Comparison of ENCODE assay signal across 34 mouse cellular contexts in genomic region chr1:144199538-144199937, GRCm38 (mm10). TPM values are rescaled to one million over a fixed set of nuclear protein-coding genes. Genes with fewer than 3 reads are reported as not detected.
"Had no signal": no experiment of that assay in that cellular context is flagged by ENCODE, and none has a peak within 500 bp of the region (broad histone marks: within the 10 kb centered on the region; RNA-seq: fewer than 3 reads in every experiment).

No protein-coding gene starts in this region.

- H3K9me3 ChIP-seq: heart, embryonic 13.5 days; heart, embryonic 15.5 days; hindbrain, embryonic 10.5 days; hindbrain, embryonic 12.5 days; intestine, embryonic 15.5 days; kidney, embryonic 15.5 days; limb, embryonic 10.5 days; limb, embryonic 12.5 days; liver, embryonic 13.5 days; liver, embryonic 15.5 days had no signal

- DNase-seq: gastrocnemius, postnatal 14 days; gastrocnemius, postnatal 36 days; heart, adult 11 months; heart, adult 2 months; heart, postnatal 14 days; heart, postnatal 36 days; kidney, adult 2 months; kidney, adult 9 months; kidney, postnatal 14 days; kidney, postnatal 36 days; layer of hippocampus, adult 9-11 months; layer of hippocampus, postnatal 36 days; liver; liver, embryonic 13.5 days had no signal

- H3K4me1 ChIP-seq: heart, embryonic 13.5 days; heart, embryonic 15.5 days; hindbrain, embryonic 10.5 days; hindbrain, embryonic 12.5 days; intestine, embryonic 15.5 days; kidney, embryonic 15.5 days; limb, embryonic 10.5 days; limb, embryonic 12.5 days; liver, embryonic 13.5 days; liver, embryonic 15.5 days had no signal

- H3K27ac ChIP-seq: heart, adult 2 months; heart, embryonic 13.5 days; heart, embryonic 15.5 days; hindbrain, embryonic 10.5 days; hindbrain, embryonic 12.5 days; hindbrain, embryonic 14.5 days; intestine, embryonic 15.5 days; kidney, embryonic 15.5 days; kidney, postnatal 0 days; limb, embryonic 10.5 days; limb, embryonic 12.5 days; liver, embryonic 13.5 days; liver, embryonic 15.5 days had no signal

- ATAC-seq: hindbrain, embryonic 16.5 days; inflammation-experienced regulatory T-cells, adult 6 months; intestine, embryonic 15.5 days; intestine, postnatal 0 days had no signal

- H3K9ac ChIP-seq: heart, embryonic 13.5 days; heart, embryonic 15.5 days; hindbrain, embryonic 12.5 days; hindbrain, embryonic 14.5 days; intestine, embryonic 15.5 days; kidney, embryonic 15.5 days; limb, embryonic 12.5 days; liver, embryonic 13.5 days; liver, embryonic 15.5 days had no signal

- H3K4me3 ChIP-seq: heart, adult 2 months; heart, embryonic 13.5 days; heart, embryonic 15.5 days; hindbrain, embryonic 10.5 days; hindbrain, embryonic 12.5 days; intestine, embryonic 15.5 days; kidney, embryonic 15.5 days; limb, embryonic 10.5 days; limb, embryonic 12.5 days; liver, embryonic 13.5 days; liver, embryonic 15.5 days had no signal

- H3K36me3 ChIP-seq: heart, embryonic 13.5 days; heart, embryonic 15.5 days; hindbrain, embryonic 10.5 days; hindbrain, embryonic 12.5 days; intestine, embryonic 15.5 days; kidney, embryonic 15.5 days; limb, embryonic 10.5 days; limb, embryonic 12.5 days; liver, embryonic 13.5 days; liver, embryonic 15.5 days had no signal

- H3K27me3 ChIP-seq: heart, embryonic 13.5 days; heart, embryonic 15.5 days; hindbrain, embryonic 12.5 days; intestine, embryonic 15.5 days; kidney, embryonic 15.5 days; limb, embryonic 12.5 days; liver, embryonic 13.5 days; liver, embryonic 15.5 days had no signal

RNA-seq across cellular contexts. Expression of gene Rgs13, which starts 22.4 kb away (rescaled TPM):
- total RNA-seq: gastrocnemius, adult 8-10 months; gastrocnemius, postnatal 36 days; heart, adult 2 months; heart, postnatal 14 days; heart, postnatal 36 days had no signal
- polyA plus RNA-seq: gonadal fat pad, adult 2 months; heart, adult 2 months; heart, embryonic 11.5 days; heart, embryonic 13.5 days; intestine, embryonic 15.5 days; kidney, adult 2 months; kidney, embryonic 15.5 days; kidney, postnatal 0 days; limb, embryonic 10.5 days; limb, embryonic 12.5 days; liver, embryonic 11.5 days; liver, embryonic 13.5 days; liver, embryonic 15.5 days had no signal

RNA-seq across cellular contexts. Expression of gene Rgs1, which starts 49.5 kb away (rescaled TPM):
- total RNA-seq: gastrocnemius, adult 8-10 months; gastrocnemius, postnatal 14 days; gastrocnemius, postnatal 36 days; heart, adult 2 months; heart, postnatal 36 days; layer of hippocampus, adult 18-20 months; left cerebral cortex, adult 18-20 months had no signal
- polyA plus RNA-seq: heart, adult 2 months; heart, embryonic 11.5 days; heart, embryonic 13.5 days; hindbrain, embryonic 10.5 days; hindbrain, embryonic 14.5 days; kidney, embryonic 15.5 days; limb, embryonic 10.5 days; limb, embryonic 12.5 days had no signal
